Mouse (Mus musculus): ENCODE data around the gene Txlna.

The Txlna gene

GRCm38 (mm10) chr4:129624281-129625028 lies 16.4 kb downstream of the Txlna start:
- peak; percentile 81 for DNase-seq (ENCODE audit: low spot score)

GRCm38 (mm10) chr4:129623681-129624091 lies 17.2 kb downstream of the Txlna start, which contains the start of gene Ccdc28b:
Gene Ccdc28b, minus strand, starts transcription at chr4:129623947.
- DNase-seq (ENCODE audit: low spot score) = peak; percentile 37

DNA sequence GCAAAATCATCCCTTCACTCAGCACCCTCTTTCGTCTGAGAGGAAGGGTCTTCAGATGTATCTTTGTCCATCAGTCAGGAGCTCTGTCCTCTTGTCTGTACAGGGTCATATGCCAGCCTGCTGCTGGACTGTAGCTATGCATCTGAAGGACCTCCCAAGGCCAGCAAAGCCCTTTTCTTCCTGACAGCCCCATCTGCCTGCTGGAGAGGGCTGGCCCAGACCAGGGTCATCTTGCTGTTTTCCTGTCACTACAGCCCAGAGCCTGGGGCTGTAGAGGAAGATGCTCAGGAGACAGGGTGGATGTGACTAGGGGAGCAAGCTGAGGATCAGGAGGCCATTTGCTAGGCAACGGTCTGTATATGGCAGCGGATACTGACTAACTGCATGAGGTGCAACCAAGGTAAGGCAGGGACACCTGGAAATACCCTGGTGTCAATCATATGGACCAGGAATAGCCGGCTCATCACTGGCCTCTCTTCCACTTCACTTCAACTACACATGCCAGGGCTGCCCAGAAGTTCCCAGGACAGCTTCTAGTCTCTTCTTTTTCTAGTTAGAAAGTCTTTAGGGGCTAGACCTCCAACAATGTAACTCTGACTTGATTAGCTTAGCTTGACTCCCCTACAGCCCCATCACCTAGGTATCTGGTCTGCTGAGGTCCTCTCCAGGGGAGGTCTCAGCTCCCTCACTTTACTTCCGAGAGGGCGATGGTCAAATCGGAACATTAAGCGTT lies 17.9 kb downstream of the Txlna start:
- no peak for DNase-seq (ENCODE audit: low spot score)

GRCm38 (mm10) chr4:129622120-129622802 lies 18.6 kb downstream of the Txlna start:
- no peak for DNase-seq (ENCODE audit: low spot score)

GRCm38 (mm10) chr4:129621283-129621841 lies 19.5 kb downstream of the Txlna start:
- peak; percentile 74 for DNase-seq (ENCODE audit: low spot score)

DNA sequence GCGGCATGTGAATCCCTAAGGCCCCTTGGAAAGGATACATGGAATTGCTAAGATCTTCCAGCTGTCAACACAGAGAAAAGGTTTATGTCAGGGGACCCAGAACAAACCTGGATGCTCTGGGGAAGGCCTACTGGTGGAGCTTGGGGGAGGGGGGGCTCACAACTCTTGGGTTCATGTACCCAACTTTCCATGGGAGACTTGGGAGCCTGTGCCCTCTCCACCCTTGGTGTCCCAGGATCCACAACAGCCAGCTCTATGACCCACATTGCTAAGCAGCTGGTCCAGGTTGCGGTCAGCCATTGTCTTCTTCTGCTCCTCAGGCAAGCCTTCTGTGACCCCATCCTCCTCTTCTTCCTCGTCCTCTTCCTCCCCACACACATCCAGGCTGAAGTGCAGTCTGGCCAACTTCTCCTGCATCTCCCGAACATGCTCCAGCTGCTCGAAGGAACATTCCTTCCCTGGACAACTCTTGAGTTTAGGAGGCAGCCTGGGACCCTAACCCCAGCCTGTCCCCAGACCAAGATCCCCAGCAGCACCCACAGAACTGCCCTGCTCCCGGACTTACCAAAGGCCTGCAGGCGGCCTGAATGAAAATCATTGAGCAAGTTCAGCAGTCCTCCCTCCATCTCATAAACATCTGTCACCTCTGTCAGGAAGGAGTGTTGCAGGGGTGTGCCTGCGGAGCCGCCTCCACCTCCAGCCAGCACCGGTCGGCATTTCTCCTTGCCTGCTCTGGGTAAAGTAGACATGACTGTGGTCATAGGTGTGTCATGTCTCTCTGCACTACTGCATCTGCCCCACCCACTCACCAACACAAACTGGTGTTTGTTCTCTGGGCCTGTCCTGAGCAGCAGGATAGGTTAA lies 20.2 kb downstream of the Txlna start:
- no peak for DNase-seq (ENCODE audit: low spot score)

GRCm38 (mm10) chr4:129618786-129619691 lies 21.8 kb downstream of the Txlna start, which contains the start of gene Iqcc:
Gene Iqcc, minus strand, starts transcription at chr4:129619099.
- DNase-seq (ENCODE audit: low spot score) = peak; percentile 93

DNA sequence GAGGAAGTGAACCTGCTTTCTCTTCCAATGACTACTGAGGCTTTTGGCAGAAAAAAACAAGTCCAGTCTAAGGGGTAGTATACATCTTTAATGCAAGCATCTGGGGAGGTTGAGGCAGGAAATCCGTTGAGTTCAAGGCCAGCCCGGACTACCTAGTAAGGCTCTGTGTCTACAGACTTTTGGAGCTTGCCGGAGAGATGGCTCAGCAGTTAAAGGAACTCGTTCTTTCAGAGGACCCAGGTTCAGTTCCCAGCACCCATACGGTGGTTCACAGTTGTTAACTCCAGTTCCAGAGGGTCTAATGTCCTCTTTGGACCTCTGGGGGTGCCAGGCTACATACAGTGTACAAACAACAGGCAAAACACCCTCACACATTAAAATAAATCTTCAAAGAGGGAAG lies 22.8 kb downstream of the Txlna start:
- DNase-seq (ENCODE audit: low spot score) = no peak

DNA sequence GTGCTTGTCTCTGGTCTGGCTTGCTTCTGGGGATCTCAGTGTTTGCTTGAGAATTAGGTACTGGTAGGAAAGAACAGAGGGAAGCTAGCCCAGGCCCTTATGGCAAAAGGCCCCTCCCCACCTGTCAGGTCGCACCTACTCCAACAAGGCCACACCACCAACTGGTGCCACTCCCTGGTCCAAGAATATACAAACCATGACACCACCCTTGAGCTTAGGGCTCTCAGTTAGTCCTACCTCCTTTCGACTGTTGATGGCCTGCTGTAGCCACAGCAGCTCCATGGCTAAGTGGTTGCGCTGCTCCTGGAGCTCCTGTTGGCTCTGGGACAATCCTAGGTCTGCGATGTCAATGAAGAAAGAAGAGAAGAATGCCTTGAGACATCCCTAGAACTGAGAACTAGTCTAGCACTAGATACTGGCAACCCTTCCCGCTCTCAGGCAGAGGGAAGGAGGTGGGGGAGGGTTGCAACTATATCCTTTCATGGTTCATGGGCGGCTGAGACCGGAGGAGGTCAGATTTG lies 23.7 kb downstream of the Txlna start:
- DNase-seq (ENCODE audit: low spot score) = no peak

GRCm38 (mm10) chr4:129616631-129617030 lies 24.2 kb downstream of the Txlna start:
- no peak for DNase-seq (ENCODE audit: low spot score)

DNA sequence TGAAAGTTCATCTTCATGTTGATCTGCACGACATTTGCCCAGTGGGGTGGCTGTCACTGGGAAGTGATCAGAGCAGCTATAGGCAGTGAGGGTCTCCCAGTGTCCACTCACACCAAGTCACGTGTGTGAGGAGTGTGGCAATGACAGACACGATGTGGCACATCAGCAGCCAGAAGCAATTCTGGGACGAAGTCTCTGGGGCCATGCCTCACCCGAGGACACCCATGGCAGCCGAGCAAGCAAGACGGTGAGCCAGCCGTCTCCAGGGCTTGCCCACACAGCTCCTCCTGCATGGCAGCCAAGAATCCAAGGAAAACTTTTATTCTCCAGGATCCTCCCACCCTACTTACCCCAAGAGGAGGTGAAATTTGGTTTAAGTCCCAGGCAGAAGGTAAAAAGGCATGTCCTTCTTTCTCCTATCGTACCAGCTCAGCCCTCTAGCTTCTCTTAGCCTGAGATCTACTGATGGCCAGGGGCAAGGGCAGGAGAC lies 25.0 kb downstream of the Txlna start:
- DNase-seq (ENCODE audit: low spot score) = no peak

DNA sequence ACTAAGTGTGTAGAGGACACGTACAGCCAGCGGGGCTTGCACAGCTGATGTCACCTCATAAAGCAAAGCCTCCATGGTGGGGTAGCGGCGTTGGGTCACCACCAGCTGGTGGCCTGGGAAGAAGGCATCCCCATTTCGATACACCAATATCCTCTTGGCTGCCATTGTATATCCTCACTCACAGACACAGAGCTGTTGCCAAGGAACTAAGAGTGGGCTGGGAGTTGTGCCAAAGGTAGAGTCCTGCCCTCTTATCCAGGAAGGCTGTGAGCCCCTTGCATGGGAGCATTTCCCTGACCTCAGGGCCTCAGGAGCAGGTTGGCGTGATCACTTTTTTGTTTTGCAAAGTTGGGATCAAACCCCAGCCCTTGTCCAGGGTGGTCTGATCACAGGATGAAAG lies 26.8 kb downstream of the Txlna start, which contains the start of gene Dcdc2b:
TSS of gene Dcdc2b (minus strand) at position 165 of the 400 bp plus-strand sequence.
- DNase-seq (ENCODE audit: low spot score) = no peak

DNA sequence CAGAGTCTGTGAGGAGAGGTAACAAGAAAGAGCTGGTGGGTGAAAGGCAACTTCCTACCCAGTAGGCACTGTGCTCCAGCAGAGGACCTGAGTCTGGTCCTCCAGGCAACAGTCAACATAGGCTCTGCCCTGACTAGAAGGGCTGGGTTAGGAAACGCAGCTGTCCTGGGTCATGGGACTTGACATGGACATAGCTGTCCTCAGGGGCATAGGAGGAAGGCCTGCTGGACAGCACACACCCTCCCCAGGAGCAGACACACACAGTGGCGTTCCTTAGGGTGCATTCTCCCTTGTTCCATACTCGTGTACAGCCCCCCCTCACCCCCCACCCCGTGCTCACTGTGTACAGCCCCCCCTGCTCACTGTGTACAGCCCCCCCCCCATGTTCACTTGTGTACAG lies 30.4 kb downstream of the Txlna start:
- DNase-seq (ENCODE audit: low spot score) = no peak

DNA sequence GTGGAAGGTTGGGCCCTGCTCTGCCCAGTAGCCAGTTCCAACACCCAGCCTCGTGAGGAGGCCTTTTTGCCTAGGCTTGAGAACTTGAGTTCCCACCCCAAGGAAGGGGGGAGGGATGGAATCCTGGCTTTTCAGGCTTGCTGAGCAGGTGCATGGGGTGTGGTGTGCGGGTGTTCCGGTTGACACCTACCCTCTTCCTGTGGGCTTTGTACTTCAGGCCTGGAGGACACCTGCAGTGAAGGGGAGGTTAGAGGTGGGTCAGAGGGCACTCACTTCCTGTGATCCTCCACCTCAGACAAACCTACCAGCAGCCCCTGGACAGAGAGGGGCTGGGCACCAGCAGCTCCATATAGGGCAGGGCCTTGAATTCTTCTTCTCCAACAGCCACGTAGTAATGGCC lies 30.8 kb downstream of the Txlna start:
- no peak for DNase-seq (ENCODE audit: low spot score)

- DNase-seq (ENCODE audit: low spot score) = no peak
Observed at GRCm38 (mm10) chr4:129609139-129609631, 31.7 kb downstream of the Txlna start.

DNA sequence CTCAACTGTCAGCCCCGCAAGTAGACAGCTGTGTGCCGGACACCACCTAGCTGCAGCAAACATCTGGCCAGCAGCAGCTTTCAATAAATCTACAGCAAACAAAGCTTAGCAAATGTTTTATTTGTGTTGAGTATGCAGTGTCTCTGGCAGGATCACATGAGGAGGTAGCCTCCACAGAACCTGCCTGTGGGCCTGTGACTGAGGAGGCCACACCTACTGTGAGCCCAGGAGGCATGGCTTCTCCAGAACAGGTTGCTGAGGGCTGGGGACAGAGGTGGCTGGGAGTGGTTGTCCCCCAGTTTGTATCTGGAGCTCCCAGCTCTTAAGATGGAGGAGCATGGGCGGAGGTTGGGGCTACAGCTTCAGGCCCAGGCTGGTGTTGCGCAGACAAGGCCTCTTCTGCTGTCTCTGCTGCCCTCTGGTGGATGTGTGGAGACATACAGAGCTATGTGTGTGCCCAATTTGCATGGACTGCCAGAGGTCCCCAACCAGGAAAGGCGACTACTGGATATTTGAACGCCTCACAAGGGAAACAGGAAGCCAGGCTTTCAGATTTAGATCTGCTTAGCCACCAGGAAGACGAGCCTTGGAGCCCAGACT lies 32.3 kb downstream of the Txlna start:
- peak; percentile 52 for DNase-seq (ENCODE audit: low spot score)

DNA sequence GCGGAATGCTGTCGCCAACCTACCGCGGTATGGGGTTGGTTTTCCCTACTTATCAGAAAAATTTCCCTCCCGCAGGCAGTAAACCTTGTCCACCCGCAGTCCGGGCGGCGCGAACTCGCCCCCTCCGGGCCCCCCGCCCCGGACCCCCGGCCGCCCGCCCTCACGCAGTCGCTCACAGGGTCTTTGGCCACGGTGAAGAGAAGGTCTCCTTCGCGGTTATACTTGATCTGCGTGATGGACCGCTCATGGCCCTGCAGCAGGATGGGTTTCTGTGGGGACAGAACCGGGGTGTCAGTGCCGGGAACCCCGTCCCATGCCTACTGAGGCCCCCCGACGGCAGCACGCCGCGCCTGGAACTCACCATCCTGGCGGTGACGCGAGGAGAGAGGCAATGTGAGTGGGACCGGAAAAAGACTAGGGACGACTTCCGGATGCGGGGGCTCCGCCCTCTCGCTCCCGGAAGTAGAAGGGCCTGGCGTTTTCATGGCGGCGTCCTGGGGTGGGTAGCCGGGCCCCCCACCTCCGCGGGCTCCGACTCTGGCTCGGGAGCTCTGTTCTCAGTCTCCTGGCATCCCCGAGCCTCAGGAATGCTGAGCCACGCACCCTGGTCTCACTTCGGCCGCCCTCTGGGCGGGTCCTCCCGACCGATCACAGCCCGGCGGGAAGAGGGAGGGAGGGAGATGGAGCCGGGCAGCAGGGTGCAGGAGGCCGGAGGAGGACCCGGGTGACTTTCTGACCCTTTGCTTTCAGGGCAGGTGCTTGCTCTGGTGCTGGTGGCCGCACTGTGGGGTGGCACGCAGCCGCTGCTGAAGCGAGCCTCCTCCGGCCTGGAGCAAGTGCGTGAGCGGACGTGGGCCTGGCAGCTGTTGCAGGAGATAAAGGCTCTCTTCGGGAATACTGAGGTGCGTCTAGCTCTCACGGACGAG lies 40.4 kb downstream of the Txlna start, which contains the start of the genes Eif3i and Tmem234:
TSS of gene Eif3i (minus strand) at position 416 of the 926 bp plus-strand sequence.
TSS of gene Tmem234 (plus strand) at position 436 of the 926 bp plus-strand sequence.
- peak; percentile 70 for DNase-seq (ENCODE audit: low spot score)

DNA sequence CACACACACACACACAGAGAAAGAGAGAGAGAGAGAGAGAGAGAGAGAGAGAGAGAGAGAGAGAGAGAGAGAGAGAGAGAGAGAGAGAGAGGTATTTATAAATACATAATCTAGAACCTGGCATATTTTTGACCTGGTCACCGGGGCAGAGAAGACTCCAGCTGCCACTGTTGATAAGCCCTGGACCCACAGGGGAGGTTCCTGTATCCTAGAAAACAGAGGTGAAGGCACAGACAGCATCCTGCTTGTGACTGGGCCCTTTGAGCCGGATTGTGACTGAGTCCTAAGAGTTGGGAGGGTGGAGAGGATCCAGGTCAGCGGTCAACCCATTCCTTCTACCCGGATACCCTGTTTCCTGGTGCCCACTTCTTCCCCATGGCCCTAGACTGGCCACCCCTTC lies 52.0 kb downstream of the Txlna start:
- no peak for DNase-seq (ENCODE audit: low spot score)
